Mouse (Mus musculus) embryonic fibroblast, embryonic 13.5 days (primary cell): ENCODE results near the gene Olfr1342. TPM values are rescaled to one million over a fixed set of nuclear protein-coding genes. Genes with fewer than 3 reads are reported as not detected.

ENCODE experiments used
- H3K27ac ChIP-seq: 2 replicates; pipeline ENCODE4 v1.5.1; 2012; ENCODE audit warnings: low read length, control low read depth, inconsistent platforms; ENCODE audit not compliant: insufficient read depth
- H3K4me1 ChIP-seq: 2 replicates; pipeline ENCODE4 v1.6.1; 2011; ENCODE audit warnings: low read length; ENCODE audit not compliant: control insufficient read depth, insufficient read depth
- H3K4me3 ChIP-seq: 2 replicates; pipeline ENCODE4 v1.5.1; 2011; ENCODE audit warnings: mild to moderate bottlenecking, control low read depth, low read length; ENCODE audit not compliant: insufficient read depth
- CTCF ChIP-seq: IDR thresholded peaks from 2 replicates; pipeline ENCODE4 v1.5.1; 2011; ENCODE audit warnings: mild to moderate bottlenecking, control low read depth, low read length, moderate library complexity, borderline replicate concordance; ENCODE audit not compliant: insufficient read depth
- POLR2A ChIP-seq: IDR thresholded peaks from 2 replicates; pipeline ENCODE4 v1.6.1; 2011; ENCODE audit warnings: low read depth, mild to moderate bottlenecking, control low read depth, low read length, moderate library complexity
- polyA plus RNA-seq: library from polyadenylated mRNA; stranded (reverse); fragments of >200 nt; gene quantifications from 2 replicates; pipeline ENCODE4 v1.2.4, GENCODE M21; 2011; ENCODE audit warnings: low read depth; ENCODE audit not compliant: missing spikeins, insufficient read length

Gene Olfr1342
- polyA plus RNA-seq = not detected in 2 replicates

- no peak within 1 kb of the TSS for H3K4me3 ChIP-seq
- no peaks in the 10 kb centered on the region for H3K4me1 ChIP-seq
- TF ChIP-seq POLR2A = no peak
- TF ChIP-seq CTCF = no peak
- no peak within 1 kb of the TSS for H3K27ac ChIP-seq
Measured at GRCm38 (mm10) chr4:118692412-118692973, at the start of gene Olfr1342. Olfr1342 (minus strand) TSS chr4:118692756.

GRCm38 (mm10) chr4:118741881-118742280, 49.3 kb upstream of the Olfr1342 start:
- H3K27ac ChIP-seq = no peak overlapping the region
- H3K4me3 ChIP-seq = no peak overlapping the region
- TF ChIP-seq CTCF (no peak), POLR2A (no peak)
- H3K4me1 ChIP-seq = no peaks in the 10 kb centered on the region

- Histone ChIP-seq H3K4me1 (no peaks in the 10 kb centered on the region), H3K27ac (no peak overlapping the region), H3K4me3 (no peak overlapping the region)
- TF ChIP-seq POLR2A (no peak), CTCF (no peak)
Measured at GRCm38 (mm10) chr4:118740988-118741698, 48.6 kb upstream of the Olfr1342 start.

- Histone ChIP-seq H3K4me1 (no peaks in the 10 kb centered on the region), H3K27ac (no peak overlapping the region), H3K4me3 (no peak overlapping the region)
- TF ChIP-seq POLR2A = no peak
- no peak for TF ChIP-seq CTCF
Measured at GRCm38 (mm10) chr4:118739574-118739973, 47.0 kb upstream of the Olfr1342 start.

GRCm38 (mm10) chr4:118731875-118732274, 39.3 kb upstream of the Olfr1342 start, which contains the start of gene Olfr1339:
Olfr1339 (plus strand) TSS chr4:118732175.
- no peak for TF ChIP-seq CTCF
- H3K4me3 ChIP-seq = no peak within 1 kb of the TSS
- H3K4me1 ChIP-seq = no peaks in the 10 kb centered on the region
- no peak within 1 kb of the TSS for H3K27ac ChIP-seq

- Histone ChIP-seq H3K4me3 (no peak overlapping the region), H3K27ac (no peak overlapping the region), H3K4me1 (no peaks in the 10 kb centered on the region)
- TF ChIP-seq CTCF (no peak), POLR2A (no peak)
Measured at GRCm38 (mm10) chr4:118721742-118722483, 29.4 kb upstream of the Olfr1342 start.

GRCm38 (mm10) chr4:118719838-118720237, 27.3 kb upstream of the Olfr1342 start, which contains the start of gene Olfr1340:
Olfr1340 (plus strand) TSS chr4:118720138.
- Histone ChIP-seq H3K27ac (no peak within 1 kb of the TSS), H3K4me1 (no peaks in the 10 kb centered on the region), H3K4me3 (no peak within 1 kb of the TSS)
- no peak for TF ChIP-seq POLR2A
- no peak for TF ChIP-seq CTCF

- H3K4me1 ChIP-seq = no peaks in the 10 kb centered on the region
- no peak overlapping the region for H3K4me3 ChIP-seq
- H3K27ac ChIP-seq = no peak overlapping the region
- TF ChIP-seq CTCF = no peak
- no peak for TF ChIP-seq POLR2A
Measured at GRCm38 (mm10) chr4:118711656-118712055, 19.1 kb upstream of the Olfr1342 start.

- no peak for TF ChIP-seq CTCF
- TF ChIP-seq POLR2A = no peak
- Histone ChIP-seq H3K4me3 (no peak overlapping the region), H3K4me1 (no peaks in the 10 kb centered on the region), H3K27ac (no peak overlapping the region)
Measured at GRCm38 (mm10) chr4:118708086-118708485, 15.5 kb upstream of the Olfr1342 start.
